23 mouse cellular contexts compared by ENCODE assay signal in genomic region chr3:65217673-65218579, GRCm38 (mm10).
DNase-seq lines count a peak whose midpoint lies in the region; ATAC-seq lines count a peak whose summit lies in the region.
"Had no signal": no experiment of that assay in that cellular context is flagged by ENCODE, and none has a peak within 500 bp of the region (broad histone marks: within the 10 kb centered on the region; RNA-seq: fewer than 3 reads in every experiment).

No protein-coding gene starts in this region.

- no peak for DNase-seq in forebrain, embryonic 11.5 days (ENCODE audit: low spot score)
- peak; percentile 86 for DNase-seq in brain, adult 2 months (ENCODE audit: low read depth, low spot score)
- peak; percentile 45 for DNase-seq in cerebellum, adult 11-12 months
- peak; percentile 74 to 78 for DNase-seq in cerebellum, postnatal 10 days
- no peak for DNase-seq in gastrocnemius, postnatal 4 days (ENCODE audit: low spot score in 2 of 2)
- DNase-seq in right cerebral cortex, adult 18-20 months = no peak
- DNase-seq in frontal cortex, postnatal 36 days (ENCODE audit: low spot score in 2 of 2) = no peak
- DNase-seq: adrenal gland, postnatal 36 days; gastrocnemius, adult 2 months; heart, adult 2 months; kidney, postnatal 36 days; layer of hippocampus, postnatal 36 days; liver, embryonic 13.5 days; lung, postnatal 4 days; midbrain, embryonic 14.5 days; right cerebral cortex, postnatal 14 days had no signal

- no peak overlapping the region for H3K4me2 ChIP-seq in forebrain, embryonic 15.5 days (replicated peaks)
- no peak overlapping the region for H3K4me2 ChIP-seq in forebrain, embryonic 11.5 days (ENCODE audit: low read depth, low read length, severe bottlenecking)
- H3K4me2 ChIP-seq: embryonic facial prominence, embryonic 12.5 days; hindbrain, embryonic 12.5 days; kidney, embryonic 15.5 days; liver, embryonic 13.5 days; lung, embryonic 15.5 days had no signal

- no peaks in the 10 kb centered on the region for H3K27me3 ChIP-seq in forebrain, embryonic 15.5 days
- H3K27me3 ChIP-seq in forebrain, embryonic 11.5 days (ENCODE audit: control insufficient read depth, insufficient read depth, low read length) = no peaks in the 10 kb centered on the region
- H3K27me3 ChIP-seq: embryonic facial prominence, embryonic 12.5 days; hindbrain, embryonic 12.5 days; kidney, embryonic 15.5 days; liver, embryonic 13.5 days; lung, embryonic 15.5 days had no signal

- WGBS in forebrain, embryonic 15.5 days = 59% methylated on average over 7 of the region's 7 CpGs
- WGBS in forebrain, embryonic 11.5 days = 90% methylated on average over 7 of the region's 7 CpGs

- H3K9me3 ChIP-seq in forebrain, embryonic 15.5 days = no peaks in the 10 kb centered on the region
- no peaks in the 10 kb centered on the region for H3K9me3 ChIP-seq in forebrain, embryonic 11.5 days (ENCODE audit: control insufficient read depth, low read length)
- H3K9me3 ChIP-seq: embryonic facial prominence, embryonic 12.5 days; hindbrain, embryonic 12.5 days; kidney, embryonic 15.5 days; liver, embryonic 13.5 days; lung, embryonic 15.5 days had no signal

- H3K27ac ChIP-seq in forebrain, embryonic 15.5 days (replicated peaks) = peak overlapping the region; percentile 44; the same call in 1 of the 2 replicates
- H3K27ac ChIP-seq in forebrain, embryonic 11.5 days (ENCODE audit: low read depth, low read length) = no peak overlapping the region
- H3K27ac ChIP-seq: embryonic facial prominence, embryonic 12.5 days; gastrocnemius, adult 2 months; heart, adult 2 months; hindbrain, embryonic 12.5 days; kidney, embryonic 15.5 days; liver, embryonic 13.5 days; lung, embryonic 15.5 days had no signal

- H3K36me3 ChIP-seq in forebrain, embryonic 15.5 days = no peaks in the 10 kb centered on the region
- H3K36me3 ChIP-seq in forebrain, embryonic 11.5 days (ENCODE audit: control insufficient read depth, insufficient read depth, low read length) = no peaks in the 10 kb centered on the region
- H3K36me3 ChIP-seq: embryonic facial prominence, embryonic 12.5 days; hindbrain, embryonic 12.5 days; kidney, embryonic 15.5 days; liver, embryonic 13.5 days; lung, embryonic 15.5 days had no signal

- peak; percentile 60 for ATAC-seq in forebrain, embryonic 15.5 days (replicated peaks)
- ATAC-seq in forebrain, embryonic 11.5 days (replicated peaks; ENCODE audit: low FRiP score) = no peak
- ATAC-seq: intestine, postnatal 0 days; Patski had no signal

- no peak overlapping the region for H3K4me3 ChIP-seq in forebrain, embryonic 15.5 days
- no peak overlapping the region for H3K4me3 ChIP-seq in forebrain, embryonic 11.5 days (ENCODE audit: low read depth, low read length)
- H3K4me3 ChIP-seq: embryonic facial prominence, embryonic 12.5 days; gastrocnemius, adult 2 months; heart, adult 2 months; hindbrain, embryonic 12.5 days; kidney, embryonic 15.5 days; liver, embryonic 13.5 days; lung, embryonic 15.5 days had no signal

- no peak overlapping the region for H3K9ac ChIP-seq in forebrain, embryonic 15.5 days (replicated peaks)
- H3K9ac ChIP-seq in forebrain, embryonic 11.5 days (ENCODE audit: low read length) = no peak overlapping the region
- H3K9ac ChIP-seq: embryonic facial prominence, embryonic 12.5 days; hindbrain, embryonic 12.5 days; kidney, embryonic 15.5 days; liver, embryonic 13.5 days; lung, embryonic 15.5 days had no signal

- H3K4me1 ChIP-seq in forebrain, embryonic 15.5 days = peaks cover 16% of the 10 kb centered on the region
- H3K4me1 ChIP-seq in forebrain, embryonic 11.5 days (replicated peaks; ENCODE audit: control insufficient read depth, insufficient read depth, low read length) = no peaks in the 10 kb centered on the region
- H3K4me1 ChIP-seq: embryonic facial prominence, embryonic 12.5 days; hindbrain, embryonic 12.5 days; liver, embryonic 13.5 days; lung, embryonic 15.5 days had no signal

Comparison
In these comparisons a context has a peak if more than half of its experiments do, and no peak if none do; other contexts are left out.
1. DNase-seq: peak in brain, adult 2 months (single experiment), cerebellum, adult 11-12 months (single experiment) and cerebellum, postnatal 10 days (2 of 2); none in forebrain, embryonic 11.5 days (single experiment), gastrocnemius, postnatal 4 days (0 of 2), right cerebral cortex, adult 18-20 months (single experiment) and frontal cortex, postnatal 36 days (0 of 2).